Mouse (Mus musculus) midbrain, embryonic 12.5 days (tissue): ENCODE results near the gene Tmem150c. TPM values are rescaled to one million over a fixed set of nuclear protein-coding genes. Genes with fewer than 3 reads are reported as not detected.

Experiments used
- ATAC-seq: fragments of 200-750 bp; cut with Nextera tagmentation; 2 replicates; pipeline ENCODE4 v1.8.0; 2017; ENCODE audit warnings: low read depth, moderate TSS enrichment, moderate library complexity; ENCODE audit not compliant: low FRiP score
- H3K27ac ChIP-seq: fragments of 300-500 bp; sonication (generic); replicated peaks from 2 replicates; pipeline ENCODE4 v1.5.1; 2016; ENCODE audit warnings: mild to moderate bottlenecking
- H3K27me3 ChIP-seq: fragments of 300-500 bp; sonication (generic); 2 replicates; pipeline ENCODE4 v1.6.1; 2016; ENCODE audit warnings: mild to moderate bottlenecking
- H3K36me3 ChIP-seq: fragments of 300-500 bp; sonication (generic); 2 replicates; pipeline ENCODE4 v1.6.1; 2016
- H3K4me1 ChIP-seq: fragments of 300-500 bp; sonication (generic); 2 replicates; pipeline ENCODE4 v1.6.1; 2016
- H3K4me2 ChIP-seq: fragments of 300-500 bp; sonication (generic); replicated peaks from 2 replicates; pipeline ENCODE4 v1.6.1; 2016; ENCODE audit warnings: mild to moderate bottlenecking, moderate library complexity
- H3K4me3 ChIP-seq: fragments of 300-500 bp; sonication (generic); 2 replicates; pipeline ENCODE4 v1.5.1; 2016; ENCODE audit warnings: mild to moderate bottlenecking
- H3K9ac ChIP-seq: fragments of 300-500 bp; sonication (generic); replicated peaks from 2 replicates; pipeline ENCODE4 v1.6.1; 2016; ENCODE audit warnings: mild to moderate bottlenecking, moderate library complexity
- H3K9me3 ChIP-seq: fragments of 300-500 bp; sonication (generic); 2 replicates; pipeline ENCODE4 v1.6.1; 2016; ENCODE audit warnings: mild to moderate bottlenecking
- WGBS: fragments of 180-500 bp; shearing (Covaris S2); methylation state at CpG from one replicate; pipeline ENCODE4 v1.1.7; 2016; 5-methylcytosine and 5-hydroxymethylcytosine counted together
- polyA plus RNA-seq: library from polyadenylated mRNA; unstranded; fragments of >200 nt; fragmentation: Nextera tagmentation; extraction: Ambion mirVana; gene quantifications from 2 replicates; pipeline ENCODE4 v1.2.1, GENCODE M21; 2016

Gene Tmem150c
- 6.7 and 9.5 TPM in 2 replicates for polyA plus RNA-seq

DNA sequence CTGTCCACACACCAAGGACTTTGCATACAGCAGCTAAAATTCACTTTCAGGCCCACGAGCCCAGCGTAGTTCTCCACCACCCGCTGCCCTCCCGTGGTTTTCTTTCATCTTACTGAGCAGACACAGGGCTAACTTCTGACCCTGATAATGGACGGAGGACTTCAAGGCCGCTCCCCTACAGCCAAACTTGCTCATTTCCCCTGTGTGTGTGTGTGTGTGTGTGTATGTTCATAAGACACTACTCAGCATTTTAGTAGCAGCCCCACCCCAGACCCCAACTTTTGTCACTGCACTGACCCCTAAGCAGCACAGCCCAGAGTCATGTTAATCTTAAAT, at the start of gene Tmem150c:
Gene Tmem150c (minus strand): TSS at position 171 of the 336 bp plus-strand sequence.
- Histone ChIP-seq H3K9me3 (no peaks in the 10 kb centered on the region), H3K4me3 (peak within 1 kb of the TSS; percentile 90), H3K9ac (peak within 1 kb of the TSS; percentile 86), H3K36me3 (no peaks in the 10 kb centered on the region), H3K27ac (peak within 1 kb of the TSS; percentile 35; the same call in 1 of the 2 replicates), H3K27me3 (peaks cover 39% of the 10 kb centered on the region), H3K4me2 (peak within 1 kb of the TSS; percentile 99), H3K4me1 (peaks cover 11% of the 10 kb centered on the region; the same call in 1 of the 2 replicates)
- peak; percentile 47 for ATAC-seq
- WGBS = 3% methylated on average over 6 of the region's 6 CpGs

- Histone ChIP-seq H3K9me3 (no peaks in the 10 kb centered on the region), H3K4me2 (no peak overlapping the region), H3K9ac (no peak overlapping the region), H3K4me3 (no peak overlapping the region), H3K4me1 (no peaks in the 10 kb centered on the region), H3K27me3 (no peaks in the 10 kb centered on the region), H3K36me3 (no peaks in the 10 kb centered on the region), H3K27ac (no peak overlapping the region)
- 81% methylated on average over 7 of the region's 7 CpGs for WGBS
- no peak for ATAC-seq
Observed at GRCm38 (mm10) chr5:100209093-100209492, 49.5 kb upstream of the Tmem150c start.

DNA sequence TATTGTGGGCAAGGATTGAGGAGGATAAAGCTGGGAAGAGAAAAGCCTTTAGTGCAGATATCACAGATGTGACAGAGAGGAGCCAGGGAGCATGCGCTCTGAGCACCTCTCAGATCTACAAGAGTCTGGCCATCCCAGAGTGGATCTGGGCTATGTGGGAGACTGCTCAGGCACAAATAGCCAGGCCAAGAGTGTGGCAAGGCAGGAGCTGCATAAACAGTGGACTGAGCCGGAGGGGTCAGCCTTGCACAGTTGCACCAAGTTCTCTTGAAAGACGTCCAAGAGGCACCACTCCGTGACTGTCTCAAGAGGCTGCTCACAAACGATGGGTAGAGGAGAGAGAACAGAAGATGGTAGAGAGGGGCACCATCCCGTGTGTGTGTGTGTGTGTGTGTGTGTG, 47.1 kb upstream of the Tmem150c start:
- H3K27ac ChIP-seq = no peak overlapping the region
- H3K27me3 ChIP-seq = no peaks in the 10 kb centered on the region
- no peak overlapping the region for H3K9ac ChIP-seq
- no peak overlapping the region for H3K4me3 ChIP-seq
- no peak overlapping the region for H3K4me2 ChIP-seq
- H3K9me3 ChIP-seq = no peaks in the 10 kb centered on the region
- no peak for ATAC-seq
- H3K36me3 ChIP-seq = no peaks in the 10 kb centered on the region
- H3K4me1 ChIP-seq = no peaks in the 10 kb centered on the region
- 75% methylated on average over 6 of the region's 6 CpGs for WGBS

GRCm38 (mm10) chr5:100205519-100206189, 46.0 kb upstream of the Tmem150c start:
- no peaks in the 10 kb centered on the region for H3K9me3 ChIP-seq
- no peak overlapping the region for H3K4me2 ChIP-seq
- no peaks in the 10 kb centered on the region for H3K36me3 ChIP-seq
- H3K4me3 ChIP-seq = no peak overlapping the region
- H3K27me3 ChIP-seq = no peaks in the 10 kb centered on the region
- no peak overlapping the region for H3K27ac ChIP-seq
- 86% methylated on average over 9 of the region's 9 CpGs for WGBS
- peaks cover 8% of the 10 kb centered on the region for H3K4me1 ChIP-seq
- H3K9ac ChIP-seq = no peak overlapping the region
- ATAC-seq = no peak

DNA sequence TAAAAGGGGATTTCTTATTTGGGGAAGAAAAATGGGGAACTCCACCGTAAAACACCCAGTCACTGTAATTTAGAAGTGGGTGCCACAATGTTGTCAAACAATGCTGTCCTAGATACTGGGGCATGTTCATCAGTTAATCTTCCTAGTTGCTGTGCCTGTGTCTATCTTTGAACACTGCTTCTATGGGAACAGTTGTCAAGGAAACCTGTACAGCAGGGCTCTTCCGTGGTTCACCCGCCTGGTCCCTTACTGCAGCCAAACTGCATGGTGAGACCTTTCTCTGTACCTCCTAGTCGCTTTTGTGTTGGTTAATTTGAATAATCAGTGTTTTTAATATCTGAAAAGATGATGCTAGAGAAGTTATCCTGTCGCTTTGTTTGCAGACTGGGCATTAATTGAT, 41.2 kb upstream of the Tmem150c start:
- Histone ChIP-seq H3K4me3 (no peak overlapping the region), H3K27me3 (peaks cover 10% of the 10 kb centered on the region), H3K9ac (no peak overlapping the region), H3K4me1 (peaks cover 28% of the 10 kb centered on the region), H3K36me3 (no peaks in the 10 kb centered on the region), H3K4me2 (no peak overlapping the region; the same call in 1 of the 2 replicates), H3K27ac (no peak overlapping the region), H3K9me3 (no peaks in the 10 kb centered on the region)
- WGBS = 28% methylated on average over 5 of the region's 5 CpGs
- peak; percentile 70; the same call in 1 of the 2 replicates for ATAC-seq

- Histone ChIP-seq H3K4me3 (no peak overlapping the region), H3K27me3 (peaks cover 10% of the 10 kb centered on the region), H3K27ac (no peak overlapping the region), H3K9me3 (no peaks in the 10 kb centered on the region), H3K4me2 (no peak overlapping the region; the same call in 1 of the 2 replicates), H3K4me1 (peaks cover 30% of the 10 kb centered on the region), H3K9ac (no peak overlapping the region), H3K36me3 (no peaks in the 10 kb centered on the region)
- WGBS = 23% methylated on average over 5 of the region's 5 CpGs
- peak; percentile 73; the same call in 1 of the 2 replicates for ATAC-seq
Observed at GRCm38 (mm10) chr5:100200296-100200695, 40.7 kb upstream of the Tmem150c start.

- Histone ChIP-seq H3K27ac (no peak overlapping the region), H3K36me3 (no peaks in the 10 kb centered on the region), H3K4me3 (no peak overlapping the region), H3K9me3 (no peaks in the 10 kb centered on the region), H3K4me1 (peaks cover 33% of the 10 kb centered on the region), H3K9ac (no peak overlapping the region), H3K27me3 (peaks cover 10% of the 10 kb centered on the region), H3K4me2 (no peak overlapping the region)
- 67% methylated on average over 7 of the region's 7 CpGs for WGBS
- ATAC-seq = no peak
Observed at GRCm38 (mm10) chr5:100199092-100199853, 39.7 kb upstream of the Tmem150c start.

DNA sequence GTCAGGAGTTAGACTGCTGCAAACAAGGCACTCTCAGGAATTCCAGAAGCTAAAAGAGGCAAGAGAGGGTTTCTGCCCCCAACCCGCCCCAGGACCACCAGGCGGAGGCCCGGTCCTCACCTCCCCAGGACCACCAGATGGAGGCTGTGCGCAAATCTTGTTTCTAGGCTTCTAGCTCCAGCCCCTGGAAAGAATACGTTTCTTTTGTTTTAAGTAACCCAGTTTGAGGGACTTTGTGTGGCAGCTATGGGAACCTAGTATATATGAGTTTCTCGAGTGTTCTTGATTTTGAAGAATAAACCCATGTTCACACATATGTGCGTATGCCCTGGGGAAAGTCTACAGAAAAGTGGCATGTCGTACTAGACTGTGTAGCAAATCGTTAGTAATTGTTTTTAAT, 37.9 kb upstream of the Tmem150c start:
- Histone ChIP-seq H3K27ac (peak overlapping the region; percentile 20; the same call in 1 of the 2 replicates), H3K9me3 (no peaks in the 10 kb centered on the region), H3K4me1 (peaks cover 33% of the 10 kb centered on the region), H3K36me3 (no peaks in the 10 kb centered on the region), H3K9ac (no peak overlapping the region), H3K4me3 (no peak overlapping the region), H3K4me2 (no peak overlapping the region), H3K27me3 (peaks cover 10% of the 10 kb centered on the region)
- no peak for ATAC-seq
- 48% methylated on average over 9 of the region's 9 CpGs for WGBS

GRCm38 (mm10) chr5:100196854-100197431, 37.3 kb upstream of the Tmem150c start:
- Histone ChIP-seq H3K4me1 (peaks cover 33% of the 10 kb centered on the region), H3K27ac (peak overlapping the region; percentile 20; the same call in 1 of the 2 replicates), H3K27me3 (peaks cover 10% of the 10 kb centered on the region), H3K36me3 (no peaks in the 10 kb centered on the region), H3K4me2 (no peak overlapping the region), H3K9ac (no peak overlapping the region), H3K9me3 (no peaks in the 10 kb centered on the region), H3K4me3 (no peak overlapping the region)
- WGBS = 39% methylated on average over 15 of the region's 15 CpGs
- no peak for ATAC-seq

DNA sequence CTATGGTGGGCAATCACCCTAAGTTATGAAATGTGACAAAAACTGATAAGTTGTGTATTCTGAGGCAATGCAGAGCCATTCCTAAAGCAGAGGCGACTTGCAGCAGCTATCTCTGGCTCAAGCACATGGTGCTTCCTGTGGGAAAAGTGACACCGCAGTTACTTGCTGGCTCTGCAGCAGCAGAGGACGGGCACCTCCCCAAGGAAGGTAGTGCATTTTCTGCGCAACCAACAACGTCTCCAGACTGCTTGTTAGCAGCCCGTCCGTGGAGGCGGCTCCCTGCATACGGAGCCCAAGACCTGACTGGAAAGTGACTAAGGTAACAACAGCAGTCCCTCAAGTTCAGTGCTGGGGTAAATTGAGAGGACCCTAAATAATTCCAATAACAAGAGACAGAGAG, 36.8 kb upstream of the Tmem150c start:
- H3K36me3 ChIP-seq = no peaks in the 10 kb centered on the region
- peaks cover 32% of the 10 kb centered on the region for H3K4me1 ChIP-seq
- H3K9ac ChIP-seq = no peak overlapping the region
- H3K4me2 ChIP-seq = no peak overlapping the region
- no peak for ATAC-seq
- H3K9me3 ChIP-seq = no peaks in the 10 kb centered on the region
- no peak overlapping the region for H3K4me3 ChIP-seq
- WGBS = 68% methylated on average over 9 of the region's 9 CpGs
- H3K27me3 ChIP-seq = peaks cover 10% of the 10 kb centered on the region
- H3K27ac ChIP-seq = no peak overlapping the region

DNA sequence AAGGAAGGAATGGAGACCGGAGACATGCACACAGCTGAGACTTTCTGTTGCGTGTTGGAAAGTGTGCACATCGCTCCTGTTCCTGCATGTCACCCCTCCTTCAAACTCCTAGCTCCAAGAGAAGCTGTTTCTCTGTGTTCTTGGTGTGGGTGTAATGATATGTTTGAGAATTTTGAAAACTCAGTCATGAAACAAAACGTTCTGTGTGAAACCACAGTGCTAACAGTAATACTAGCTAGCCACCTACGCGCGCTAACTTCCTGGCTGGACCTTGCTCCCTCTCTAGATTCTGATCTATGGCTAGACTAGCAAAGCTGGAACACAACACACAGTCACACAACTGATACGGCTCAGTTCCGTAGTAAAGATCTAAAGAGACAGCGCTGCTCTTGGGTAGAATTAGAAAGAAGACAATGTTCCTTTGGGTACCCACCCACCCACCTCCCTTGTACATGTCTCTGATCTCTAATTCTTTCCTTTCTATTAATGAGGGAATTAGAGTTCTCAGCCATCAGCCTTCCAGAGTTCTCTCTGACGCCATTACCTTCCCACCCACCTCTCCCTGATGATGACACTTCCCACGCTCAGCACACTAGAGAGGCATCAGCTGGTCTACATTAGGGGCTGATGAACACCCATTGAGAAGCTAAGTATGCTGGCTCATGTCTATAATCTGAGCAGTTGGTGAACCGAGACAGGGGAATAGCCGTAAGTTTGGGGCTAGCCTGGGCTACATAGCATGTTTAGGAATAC, 32.0 kb upstream of the Tmem150c start:
- Histone ChIP-seq H3K9ac (no peak overlapping the region), H3K4me3 (no peak overlapping the region), H3K27ac (no peak overlapping the region), H3K27me3 (no peaks in the 10 kb centered on the region), H3K4me1 (peaks cover 5% of the 10 kb centered on the region; the same call in 1 of the 2 replicates), H3K36me3 (no peaks in the 10 kb centered on the region), H3K9me3 (no peaks in the 10 kb centered on the region), H3K4me2 (no peak overlapping the region)
- WGBS = 91% methylated on average over 14 of the region's 14 CpGs
- no peak for ATAC-seq
